Mouse (Mus musculus) kidney, postnatal 14 days (tissue): ENCODE measurements around the gene Spns1.
"Not testable (repeated sequence)": the region's sequence is repeated elsewhere in the genome, so short reads cannot be mapped to it uniquely, and the experiment has no call there.

Experiments used
- DNase-seq: peaks from one replicate; pipeline ENCODE4 v3.0.0; 2022; ENCODE audit warnings: mixed read lengths

Spns1 gene

GRCm38 (mm10) chr7:126332691-126333090 lies 44.6 kb downstream of the Spns1 start:
- no peak for DNase-seq

DNA sequence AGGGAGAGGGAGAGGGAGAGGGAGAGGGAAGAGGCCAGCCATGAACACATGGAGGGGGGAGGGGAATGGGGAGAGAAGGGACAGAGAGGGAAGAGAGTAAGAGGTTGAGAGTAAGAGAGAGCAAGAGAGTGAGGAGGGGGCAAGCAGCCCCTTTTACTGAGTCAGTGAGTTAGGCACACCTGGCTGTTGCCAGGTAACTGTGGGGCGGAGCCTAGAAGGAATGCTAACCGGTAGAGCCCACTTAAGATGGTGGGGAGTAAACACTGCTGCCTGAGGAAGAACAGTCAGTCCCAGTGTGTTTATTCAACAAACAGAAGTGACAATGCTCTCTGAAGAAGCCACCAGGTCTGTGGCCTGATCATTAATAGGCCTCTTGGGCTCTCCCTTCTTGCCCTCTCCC lies 46.6 kb downstream of the Spns1 start:
- DNase-seq: no peak

- DNase-seq: no peak
Observed at GRCm38 (mm10) chr7:126329907-126330645, 47.2 kb downstream of the Spns1 start.

DNA sequence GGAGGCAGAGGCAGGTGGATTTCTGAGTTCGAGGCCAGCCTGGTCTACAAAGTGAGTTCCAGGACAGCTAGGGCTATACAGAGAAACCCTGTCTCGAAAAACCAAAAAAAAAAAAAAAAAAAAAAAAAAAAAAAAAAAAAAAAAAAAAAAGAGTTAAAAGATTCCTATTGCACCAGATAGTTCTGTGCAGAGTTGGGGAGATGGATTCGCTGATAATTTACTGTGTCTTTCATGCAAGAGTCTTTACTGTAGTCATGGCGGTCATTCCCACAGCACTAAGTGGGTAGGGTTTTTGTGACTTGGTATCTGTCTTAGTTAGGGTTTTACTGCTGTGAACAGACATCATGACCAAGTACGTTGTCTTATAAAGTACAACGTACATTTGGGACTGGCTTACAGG lies 48.4 kb downstream of the Spns1 start:
- DNase-seq: not testable (repeated sequence)

GRCm38 (mm10) chr7:126325576-126326273 lies 51.5 kb downstream of the Spns1 start:
- DNase-seq: not testable (repeated sequence)

- no peak for DNase-seq
Observed at GRCm38 (mm10) chr7:126324791-126325190, 52.5 kb downstream of the Spns1 start.

GRCm38 (mm10) chr7:126323729-126324128 lies 53.5 kb downstream of the Spns1 start:
- peak; percentile 82 for DNase-seq
